Mouse (Mus musculus): ENCODE data around the gene Sord. TPM values are rescaled to one million over a fixed set of nuclear protein-coding genes. Genes with fewer than 3 reads are reported as not detected.

The Sord gene
- polyA plus RNA-seq, 1 experiment: 18.5 TPM

GRCm38 (mm10) chr2:122278769-122279168 is 44.2 kb downstream of the Sord start:
- Histone ChIP-seq H3ac (ENCODE audit: control insufficient read depth, insufficient read length) (no peak overlapping the region), H3K27me3 (ENCODE audit: control insufficient read depth, insufficient read depth, insufficient read length) (no peaks in the 10 kb centered on the region), H3K79me2 (ENCODE audit: control insufficient read depth, insufficient read depth) (no peaks in the 10 kb centered on the region), H3K4me2 (ENCODE audit: low read depth) (no peak overlapping the region), H3K36me3 (ENCODE audit: control insufficient read depth, insufficient read depth) (no peaks in the 10 kb centered on the region), H3K4me3 (no peak overlapping the region)
- TF ChIP-seq POLR2A (IDR thresholded peaks at IDR 0.05; ENCODE audit: insufficient read length, low read depth): no peak
- TF ChIP-seq E2F4 (IDR thresholded peaks at IDR 0.05; ENCODE audit: insufficient read depth): no peak
- no peak for TF ChIP-seq CEBPB (IDR thresholded peaks at IDR 0.05; ENCODE audit: insufficient read depth, poor library complexity, severe bottlenecking)
- TF ChIP-seq MAX (IDR thresholded peaks at IDR 0.05; ENCODE audit: low read depth): no peak
- no peak for TF ChIP-seq MYOG (IDR thresholded peaks at IDR 0.05; ENCODE audit: control insufficient read depth in 1 of 3, insufficient read depth in 1 of 3, insufficient read length in 2 of 3, low read depth in 2 of 3)
- no peak for TF ChIP-seq POLR2AphosphoS2 (IDR thresholded peaks at IDR 0.05; ENCODE audit: insufficient read length, low read depth)
- no peak for TF ChIP-seq MYOD1 (IDR thresholded peaks at IDR 0.05; ENCODE audit: control insufficient read depth in 1 of 3, insufficient read length in 2 of 3, low read depth in 2 of 3)
- TF ChIP-seq TCF12 (IDR thresholded peaks at IDR 0.05; ENCODE audit: insufficient read depth, poor library complexity, severe bottlenecking): no peak
- no peak for TF ChIP-seq REST (IDR thresholded peaks at IDR 0.05; ENCODE audit: insufficient read depth, insufficient read length)

DNA sequence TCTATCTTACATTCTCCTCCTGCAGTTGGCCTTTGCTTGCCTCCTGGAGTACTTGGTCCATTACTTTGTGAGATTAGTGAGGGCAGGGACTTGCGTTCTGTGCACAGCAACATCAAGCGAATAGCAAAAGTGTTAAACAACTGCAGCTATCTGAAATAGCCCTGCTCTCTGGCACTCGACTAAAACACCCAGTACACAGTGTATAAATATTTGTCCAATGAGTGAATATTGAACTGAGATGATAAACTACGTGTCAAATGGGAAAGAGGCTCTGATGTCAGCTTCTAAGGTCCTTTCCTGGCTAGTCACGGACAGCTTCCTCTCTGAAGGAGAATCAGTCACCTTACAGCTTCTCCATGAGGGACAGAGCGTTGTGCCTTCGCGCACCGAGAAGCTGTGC is 49.5 kb downstream of the Sord start:
- H3K4me2 ChIP-seq (ENCODE audit: low read depth): no peak overlapping the region
- TF ChIP-seq TCF3 (IDR thresholded peaks at IDR 0.05; ENCODE audit: insufficient read length, low read depth): no peak
- TF ChIP-seq SRF (IDR thresholded peaks at IDR 0.05; ENCODE audit: control insufficient read depth, insufficient read length, low read depth): no peak
- TF ChIP-seq MYOG (IDR thresholded peaks at IDR 0.05; ENCODE audit: control insufficient read depth in 1 of 3, insufficient read depth in 1 of 3, insufficient read length in 2 of 3, low read depth in 2 of 3): no peak
- no peak for TF ChIP-seq POLR2AphosphoS2 (IDR thresholded peaks at IDR 0.05; ENCODE audit: insufficient read length, low read depth)
- TF ChIP-seq POLR2A (IDR thresholded peaks at IDR 0.05; ENCODE audit: insufficient read length, low read depth): no peak
- TF ChIP-seq TCF12 (IDR thresholded peaks at IDR 0.05; ENCODE audit: insufficient read depth, poor library complexity, severe bottlenecking): no peak
- TF ChIP-seq USF1 (IDR thresholded peaks at IDR 0.05; ENCODE audit: low read depth): no peak
- no peak for TF ChIP-seq REST (IDR thresholded peaks at IDR 0.05; ENCODE audit: insufficient read depth, insufficient read length)
- no peak overlapping the region for H3K4me3 ChIP-seq
- H3ac ChIP-seq (ENCODE audit: control insufficient read depth, insufficient read length): no peak overlapping the region
- no peaks in the 10 kb centered on the region for H3K27me3 ChIP-seq (ENCODE audit: control insufficient read depth, insufficient read depth, insufficient read length)
- no peaks in the 10 kb centered on the region for H3K36me3 ChIP-seq (ENCODE audit: control insufficient read depth, insufficient read depth)
- H3K79me2 ChIP-seq (ENCODE audit: control insufficient read depth, insufficient read depth): no peaks in the 10 kb centered on the region

DNA sequence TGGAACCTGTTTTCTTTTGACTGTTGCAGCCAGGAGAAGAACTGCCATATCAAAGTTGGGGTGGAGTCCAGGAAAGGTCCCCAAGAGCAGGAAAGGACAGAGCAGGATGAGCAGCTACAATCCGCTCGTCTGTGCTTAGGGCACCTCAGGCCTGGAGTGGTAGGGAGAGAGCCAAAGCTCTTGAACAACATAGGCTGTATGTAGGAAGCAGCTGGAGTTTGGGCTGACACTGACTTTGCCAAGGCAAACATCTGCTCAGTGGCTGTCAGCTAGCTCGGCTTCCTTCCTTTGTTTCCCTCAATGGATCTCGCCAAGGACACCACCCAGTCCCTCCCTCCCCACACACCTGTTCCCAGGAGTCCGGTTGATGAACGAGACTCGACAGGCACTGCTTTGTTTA is 51.6 kb downstream of the Sord start:
- Histone ChIP-seq H3ac (ENCODE audit: control insufficient read depth, insufficient read length) (no peak overlapping the region), H3K27me3 (ENCODE audit: control insufficient read depth, insufficient read depth, insufficient read length) (no peaks in the 10 kb centered on the region), H3K79me2 (ENCODE audit: control insufficient read depth, insufficient read depth) (no peaks in the 10 kb centered on the region), H3K4me2 (ENCODE audit: low read depth) (no peak overlapping the region), H3K4me3 (no peak overlapping the region), H3K36me3 (ENCODE audit: control insufficient read depth, insufficient read depth) (no peaks in the 10 kb centered on the region)
- no peak for TF ChIP-seq USF1 (IDR thresholded peaks at IDR 0.05; ENCODE audit: low read depth)
- no peak for TF ChIP-seq MYOG (IDR thresholded peaks at IDR 0.05; ENCODE audit: control insufficient read depth in 1 of 3, insufficient read depth in 1 of 3, insufficient read length in 2 of 3, low read depth in 2 of 3)
- no peak for TF ChIP-seq SRF (IDR thresholded peaks at IDR 0.05; ENCODE audit: control insufficient read depth, insufficient read length, low read depth)
- TF ChIP-seq MYOD1 (IDR thresholded peaks at IDR 0.05; ENCODE audit: control insufficient read depth in 1 of 3, insufficient read length in 2 of 3, low read depth in 2 of 3): peak in 2 of 3 experiments; percentile 32 to 40

- Histone ChIP-seq H3K4me2 (ENCODE audit: low read depth) (no peak overlapping the region), H3K4me3 (no peak overlapping the region), H3K79me2 (ENCODE audit: control insufficient read depth, insufficient read depth) (no peaks in the 10 kb centered on the region), H3ac (ENCODE audit: control insufficient read depth, insufficient read length) (no peak overlapping the region), H3K27me3 (ENCODE audit: control insufficient read depth, insufficient read depth, insufficient read length) (peaks cover 13% of the 10 kb centered on the region), H3K36me3 (ENCODE audit: control insufficient read depth, insufficient read depth) (no peaks in the 10 kb centered on the region)
- no peak for TF ChIP-seq REST (IDR thresholded peaks at IDR 0.05; ENCODE audit: insufficient read depth, insufficient read length)
Measured at GRCm38 (mm10) chr2:122294916-122295315, 60.4 kb downstream of the Sord start.

GRCm38 (mm10) chr2:122297271-122298095 is 62.9 kb downstream of the Sord start:
- Histone ChIP-seq H3K79me2 (ENCODE audit: control insufficient read depth, insufficient read depth) (no peaks in the 10 kb centered on the region), H3K4me2 (ENCODE audit: low read depth) (no peak overlapping the region), H3K4me3 (no peak overlapping the region), H3ac (ENCODE audit: control insufficient read depth, insufficient read length) (no peak overlapping the region), H3K27me3 (ENCODE audit: control insufficient read depth, insufficient read depth, insufficient read length) (peaks cover 13% of the 10 kb centered on the region), H3K36me3 (ENCODE audit: control insufficient read depth, insufficient read depth) (no peaks in the 10 kb centered on the region)
- no peak for TF ChIP-seq REST (IDR thresholded peaks at IDR 0.05; ENCODE audit: insufficient read depth, insufficient read length)

DNA sequence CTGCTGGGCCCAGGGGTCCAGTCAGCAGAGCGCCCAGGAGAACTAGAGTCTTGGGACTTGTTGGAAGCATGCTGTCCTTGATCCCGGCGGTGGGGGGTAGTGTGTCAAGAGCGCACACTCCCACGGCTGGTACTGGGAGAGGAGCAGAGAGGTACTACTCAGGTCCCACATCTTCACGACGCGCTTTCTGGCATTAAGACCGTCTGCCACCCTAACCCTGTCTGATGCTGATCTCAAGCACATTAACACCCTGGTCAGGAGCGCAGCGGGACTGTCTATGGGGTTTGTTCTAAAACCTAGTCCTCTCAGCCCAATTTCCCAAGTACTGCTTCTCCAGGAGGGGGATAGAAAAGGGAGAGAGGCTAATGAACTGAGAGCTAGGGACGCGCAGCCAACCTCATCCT is 63.5 kb downstream of the Sord start, which contains the start of gene Duox2:
TSS of gene Duox2 (minus strand) at position 354 of the 404 bp plus-strand sequence.
- Histone ChIP-seq H3ac (ENCODE audit: control insufficient read depth, insufficient read length) (no peak within 1 kb of the TSS), H3K4me2 (ENCODE audit: low read depth) (peak within 1 kb of the TSS; percentile 67), H3K4me3 (no peak within 1 kb of the TSS), H3K36me3 (ENCODE audit: control insufficient read depth, insufficient read depth) (no peaks in the 10 kb centered on the region), H3K27me3 (ENCODE audit: control insufficient read depth, insufficient read depth, insufficient read length) (peaks cover 13% of the 10 kb centered on the region), H3K79me2 (ENCODE audit: control insufficient read depth, insufficient read depth) (no peaks in the 10 kb centered on the region)
- TF ChIP-seq E2F4 (IDR thresholded peaks at IDR 0.05; ENCODE audit: insufficient read depth) (no peak), SRF (IDR thresholded peaks at IDR 0.05; ENCODE audit: control insufficient read depth, insufficient read length, low read depth) (no peak), POLR2AphosphoS2 (IDR thresholded peaks at IDR 0.05; ENCODE audit: insufficient read length, low read depth) (no peak), POLR2A (IDR thresholded peaks at IDR 0.05; ENCODE audit: insufficient read length, low read depth) (no peak), USF1 (IDR thresholded peaks at IDR 0.05; ENCODE audit: low read depth) (no peak), TCF12 (IDR thresholded peaks at IDR 0.05; ENCODE audit: insufficient read depth, poor library complexity, severe bottlenecking) (no peak), MYOD1 (IDR thresholded peaks at IDR 0.05; ENCODE audit: control insufficient read depth in 1 of 3, insufficient read length in 2 of 3, low read depth in 2 of 3) (no peak), REST (IDR thresholded peaks at IDR 0.05; ENCODE audit: insufficient read depth, insufficient read length) (no peak), TCF3 (IDR thresholded peaks at IDR 0.05; ENCODE audit: insufficient read length, low read depth) (no peak)

Data from myocyte (in vitro differentiated cells).